Mouse (Mus musculus) left cerebral cortex, postnatal 4 days (tissue): Measurements from ENCODE around the gene Cda. TPM values are rescaled to one million over a fixed set of nuclear protein-coding genes. Genes with fewer than 3 reads are reported as not detected.
A peak's percentile ranks its signal among the peaks of the same experiment; 100 is the strongest.

Experiments
- DNase-seq: peaks from one replicate; pipeline ENCODE4 v3.0.0-alpha.2; 2022
- intact Hi-C: fragments of 180-260 bp; cut with DNase I; formaldehyde crosslinking; loops from one replicate; pipeline ENCODE4 v1.15.1; 2025
- microRNA-seq: library from miRNA; unstranded; fragments of <30 nt; microRNA quantifications from one replicate; pipeline ENCODE4 v1.2.0, GENCODE M21; 2022
- total RNA-seq, 2 experiments: library from RNA; stranded (reverse); gene quantifications; 2 replicates each; pipeline ENCODE4 v1.2.3; 2021

Cda gene
- total RNA-seq, 2 experiments from 2014 or later, result 0.76 to 0.87 TPM

- no peak for DNase-seq
Measured at GRCm38 (mm10) chr4:138313021-138313420, 54.8 kb downstream of the Cda start.

GRCm38 (mm10) chr4:138312105-138312504 lies 55.7 kb downstream of the Cda start:
- no peak for DNase-seq
- intact Hi-C loops, result loop anchor here (10.0 kb wide), 1 partner anchor 347 kb away; no protein-coding TSS in a partner anchor

More at GRCm38 (mm10) chr4:138313021-138313420, 54.8 kb downstream of the Cda start:
- intact Hi-C loops, result loop anchor here (10.0 kb wide), 1 partner anchor 348 kb away; no protein-coding TSS in a partner anchor

GRCm38 (mm10) chr4:138311595-138311994 lies 56.2 kb downstream of the Cda start:
- intact Hi-C loops, result loop anchor here (10.0 kb wide), 1 partner anchor 347 kb away; no protein-coding TSS in a partner anchor
- no peak for DNase-seq

GRCm38 (mm10) chr4:138310311-138310910 lies 57.4 kb downstream of the Cda start:
- no peak for DNase-seq
- intact Hi-C loops, result loop anchor here (10.0 kb wide), 1 partner anchor 346 kb away; no protein-coding TSS in a partner anchor

- intact Hi-C loops, result no loop called here
- DNase-seq, result no peak
Measured at GRCm38 (mm10) chr4:138307739-138308138, 60.1 kb downstream of the Cda start.

GRCm38 (mm10) chr4:138307025-138307424 lies 60.8 kb downstream of the Cda start:
- DNase-seq, result no peak
- intact Hi-C loops, result no loop called here

- intact Hi-C loops, result no loop called here
- DNase-seq, result peak; percentile 99
Measured at GRCm38 (mm10) chr4:138304340-138305104, 63.3 kb downstream of the Cda start, which contains the start of gene Ddost. Gene Ddost, plus strand, starts transcription at chr4:138304730.

- intact Hi-C loops, result no loop called here
- no peak for DNase-seq
Measured at GRCm38 (mm10) chr4:138303742-138304141, 64.0 kb downstream of the Cda start.

GRCm38 (mm10) chr4:138303011-138303410 lies 64.8 kb downstream of the Cda start:
- intact Hi-C loops, result no loop called here
- no peak for DNase-seq

GRCm38 (mm10) chr4:138301271-138301780 lies 66.5 kb downstream of the Cda start:
- no peak for DNase-seq
- intact Hi-C loops, result no loop called here

GRCm38 (mm10) chr4:138293949-138294550 lies 73.7 kb downstream of the Cda start:
- intact Hi-C loops, result no loop called here
- no peak for DNase-seq

GRCm38 (mm10) chr4:138293261-138293948 lies 74.4 kb downstream of the Cda start:
- no peak for DNase-seq
- intact Hi-C loops, result no loop called here

- intact Hi-C loops, result no loop called here
- no peak for DNase-seq
Measured at GRCm38 (mm10) chr4:138292028-138292427, 75.8 kb downstream of the Cda start.

GRCm38 (mm10) chr4:138288691-138289090 lies 79.1 kb downstream of the Cda start:
- intact Hi-C loops, result no loop called here
- DNase-seq, result no peak

Small RNA genes within 50 kb of the gene (microRNA-seq; reads per million reads assigned to microRNA genes)
- gene Gm27646 (not detected), gene Mir7019 (6.6 reads per million, percentile 16 among the genes with 10 or more reads in this experiment)

Other genes starting within 250 kb of the Cda start
- gene Hp1bp3, start 151.7 kb downstream of the Cda start, total RNA-seq, result 100 to 1,000 TPM; 197 to 205 TPM
- 10 to 100 TPM; 17.1 to 18.2 TPM for gene Sh2d5, start 117.6 kb downstream of the Cda start, total RNA-seq
- gene Kif17, start 117.6 kb downstream of the Cda start, total RNA-seq, result 1 to 10 TPM; 8.5 to 9.3 TPM
- 100 to 1,000 TPM; 108 to 115 TPM for gene Ddost, start 63.3 kb downstream of the Cda start, total RNA-seq
- 100 to 1,000 TPM; 120 to 126 TPM for gene Pink1, start 41.7 kb downstream of the Cda start, total RNA-seq
- 10 to 100 TPM; 27.7 to 30.6 TPM for gene Fam43b, start 28.5 kb upstream of the Cda start, total RNA-seq
- 10 to 100 TPM; 35.4 to 35.8 TPM for gene Mul1, start 66.7 kb upstream of the Cda start, total RNA-seq
- gene Camk2n1, start 86.3 kb upstream of the Cda start, total RNA-seq, result 100 to 1,000 TPM; 106 to 110 TPM